Mouse (Mus musculus) MEL (cell line): ENCODE measurements around the gene Tfap2c.

Experiments
- CTCF ChIP-seq, 3 experiments: IDR thresholded peaks in 2 of 3; conservative IDR thresholded peaks in 1 of 3; 2 replicates each; pipeline ENCODE4 v1.5.1; 2011 to 2012; ENCODE audit warnings: low read length in 3 of 3, low read depth in 2 of 3, mild to moderate bottlenecking in 2 of 3, improper control_type of control experiment in 1 of 3, inconsistent platforms in 1 of 3, mixed read lengths in 1 of 3, moderate library complexity in 1 of 3; ENCODE audit not compliant: control insufficient read depth in 1 of 3, insufficient read depth in 1 of 3, poor library complexity in 1 of 3, severe bottlenecking in 1 of 3
- EP300 ChIP-seq, 2 experiments: IDR thresholded peaks; 2 replicates each; pipeline ENCODE4 v1.6.1; 2011; ENCODE audit warnings: improper control_type of control experiment in 2 of 2, low read length in 2 of 2, low read depth in 1 of 2, mild to moderate bottlenecking in 1 of 2
- POLR2A ChIP-seq, 2 experiments: IDR thresholded peaks; 2 replicates each; pipeline ENCODE4 v1.6.1; 2011 to 2012; ENCODE audit warnings: low read length in 2 of 2, mild to moderate bottlenecking in 2 of 2, control low read depth in 1 of 2, improper control_type of control experiment in 1 of 2, low read depth in 1 of 2, moderate library complexity in 1 of 2; ENCODE audit not compliant: control insufficient read depth in 1 of 2, insufficient read depth in 1 of 2, poor library complexity in 1 of 2
- USF1 ChIP-seq: IDR thresholded peaks from 2 replicates; pipeline ENCODE4 v1.6.1; 2014; ENCODE audit warnings: low read depth, mild to moderate bottlenecking, inconsistent platforms, low read length, improper control_type of control experiment, moderate library complexity

DNA sequence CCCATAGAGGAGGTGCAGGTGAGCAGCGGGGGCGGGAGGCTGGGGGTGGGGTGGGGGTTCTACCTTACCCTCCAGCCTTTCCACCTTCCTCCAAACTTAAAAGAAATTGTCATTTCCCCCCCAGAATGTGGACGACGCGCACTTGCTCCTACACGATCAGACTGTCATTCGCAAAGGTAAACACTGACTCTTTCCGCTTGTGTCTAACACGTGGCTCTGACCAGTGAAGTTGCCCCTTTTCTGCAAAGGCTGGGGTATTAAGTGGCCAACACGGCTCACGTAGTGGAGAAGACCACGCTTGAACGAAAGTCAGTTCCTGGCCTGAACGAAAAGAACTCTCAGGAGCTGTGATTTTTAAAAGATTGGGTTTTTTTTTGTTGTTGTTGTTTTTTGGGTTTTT, 2.5 kb downstream of the Tfap2c start:
- TF ChIP-seq CTCF (IDR thresholded peaks at IDR 0.05 in 2 of 3, conservative IDR thresholded peaks at IDR 0.05 in 1 of 3; ENCODE audit: control insufficient read depth in 1 of 3, insufficient read depth in 1 of 3, low read depth in 2 of 3, low read length in 3 of 3, poor library complexity in 1 of 3, severe bottlenecking in 1 of 3) (no peak), EP300 (IDR thresholded peaks at IDR 0.05; ENCODE audit: low read depth in 1 of 2, low read length in 2 of 2) (no peak), POLR2A (IDR thresholded peaks at IDR 0.05; ENCODE audit: control insufficient read depth in 1 of 2, insufficient read depth in 1 of 2, low read depth in 1 of 2, low read length in 2 of 2, poor library complexity in 1 of 2) (no peak), USF1 (no peak)
